Mouse (Mus musculus) adrenal gland (tissue): Measurements from ENCODE around the gene Myo7a.

Experiments
- intact Hi-C: fragments of 180-260 bp; cut with DNase I; formaldehyde crosslinking; loops from one replicate; pipeline ENCODE4 v1.15.1; 2025

Myo7a gene

GRCm38 (mm10) chr7:98104481-98105435, 14.6 kb downstream of the Myo7a start:
- intact Hi-C loops = loop anchor here (2.0 to 5.0 kb wide), 2 partner anchors 14 to 48 kb away; partner anchors contain the start of gene Myo7a

- intact Hi-C loops = loop anchor here (2.0 to 5.0 kb wide), 2 partner anchors 15 to 48 kb away; partner anchors contain the start of gene Myo7a
Measured at GRCm38 (mm10) chr7:98103942-98104292, 15.4 kb downstream of the Myo7a start.

GRCm38 (mm10) chr7:98103002-98103941, 16.1 kb downstream of the Myo7a start:
- intact Hi-C loops = loop anchor here (5.0 kb wide), 1 partner anchor 49 kb away; no protein-coding TSS in a partner anchor

GRCm38 (mm10) chr7:98102488-98102887, 16.8 kb downstream of the Myo7a start:
- intact Hi-C loops = loop anchor here (5.0 kb wide), 1 partner anchor 50 kb away; no protein-coding TSS in a partner anchor

GRCm38 (mm10) chr7:98097557-98097956, 21.8 kb downstream of the Myo7a start:
- intact Hi-C loops = no loop called here

- intact Hi-C loops = no loop called here
Measured at GRCm38 (mm10) chr7:98095852-98096251, 23.5 kb downstream of the Myo7a start.

- intact Hi-C loops = no loop called here
Measured at GRCm38 (mm10) chr7:98086346-98086745, 33.0 kb downstream of the Myo7a start.

GRCm38 (mm10) chr7:98085314-98085713, 34.0 kb downstream of the Myo7a start:
- intact Hi-C loops = no loop called here

- intact Hi-C loops = no loop called here
Measured at GRCm38 (mm10) chr7:98084541-98085293, 34.6 kb downstream of the Myo7a start.

- intact Hi-C loops = no loop called here
Measured at GRCm38 (mm10) chr7:98082376-98082775, 36.9 kb downstream of the Myo7a start.

- intact Hi-C loops = loop anchor here (10.0 kb wide), 1 partner anchor 333 kb away; no protein-coding TSS in a partner anchor
Measured at GRCm38 (mm10) chr7:98077453-98077852, 41.9 kb downstream of the Myo7a start.

GRCm38 (mm10) chr7:98071620-98072019, 47.7 kb downstream of the Myo7a start:
- intact Hi-C loops = loop anchor here (5.0 to 10.0 kb wide), 2 partner anchors 46 to 327 kb away; partner anchors contain the start of gene Myo7a

GRCm38 (mm10) chr7:98066229-98066628, 53.1 kb downstream of the Myo7a start:
- intact Hi-C loops = no loop called here

GRCm38 (mm10) chr7:98054942-98055341, 64.4 kb downstream of the Myo7a start:
- intact Hi-C loops = no loop called here

- intact Hi-C loops = no loop called here
Measured at GRCm38 (mm10) chr7:98054461-98054860, 64.9 kb downstream of the Myo7a start.

- intact Hi-C loops = no loop called here
Measured at GRCm38 (mm10) chr7:98051980-98052379, 67.3 kb downstream of the Myo7a start.

GRCm38 (mm10) chr7:98048101-98048824, 71.1 kb downstream of the Myo7a start:
- intact Hi-C loops = no loop called here

GRCm38 (mm10) chr7:98002617-98003016, 116.7 kb downstream of the Myo7a start:
- intact Hi-C loops = no loop called here
